Mouse (Mus musculus) heart, adult 2 months (tissue): Measurements from ENCODE around the gene Eml2. TPM values are rescaled to one million over a fixed set of nuclear protein-coding genes. Genes with fewer than 3 reads are reported as not detected.

ENCODE experiments used
- DNase-seq, 2 experiments: peaks; one replicate each; pipeline ENCODE4 v3.0.0; 2021
- H3K27ac ChIP-seq: fragments of 200-600 bp; 2 replicates; pipeline ENCODE4 v1.8.1; 2022
- H3K27me3 ChIP-seq: fragments of 200-500 bp; 2 replicates; pipeline ENCODE4 v1.6.1; 2012; ENCODE audit warnings: mild to moderate bottlenecking, low read length, inconsistent platforms, mixed read lengths; ENCODE audit not compliant: control insufficient read depth, insufficient read depth
- H3K36me3 ChIP-seq: fragments of 200-500 bp; 2 replicates; pipeline ENCODE4 v1.6.1; 2012; ENCODE audit warnings: low read length, inconsistent platforms; ENCODE audit not compliant: control insufficient read depth, insufficient read depth
- H3K4me1 ChIP-seq: fragments of 200-500 bp; 2 replicates; pipeline ENCODE4 v1.6.1; 2011; ENCODE audit warnings: low read length; ENCODE audit not compliant: control insufficient read depth, insufficient read depth
- H3K4me3 ChIP-seq: fragments of 200-600 bp; 2 replicates; pipeline ENCODE4 v1.8.1; 2022
- H3K79me2 ChIP-seq: fragments of 200-500 bp; replicated peaks from 2 replicates; pipeline ENCODE4 v1.6.1; 2012; ENCODE audit warnings: mild to moderate bottlenecking, inconsistent platforms, low read length, moderate library complexity, mixed read lengths; ENCODE audit not compliant: control insufficient read depth, insufficient read depth
- H3K9ac ChIP-seq: fragments of 200-500 bp; 2 replicates; pipeline ENCODE4 v1.6.1; 2012; ENCODE audit warnings: low read depth, mild to moderate bottlenecking, control low read depth, inconsistent platforms, low read length, mixed read lengths
- CTCF ChIP-seq: fragments of 200-600 bp; IDR thresholded peaks from 2 replicates; pipeline ENCODE4 v1.8.1; 2022; ENCODE audit warnings: antibody characterized with exemption, mild to moderate bottlenecking, moderate library complexity
- EP300 ChIP-seq: fragments of 200-500 bp; IDR thresholded peaks from 2 replicates; pipeline ENCODE4 v1.6.1; 2011; ENCODE audit warnings: low read depth, low read length, control low read depth; ENCODE audit not compliant: insufficient read depth
- POLR2A ChIP-seq: fragments of 200-500 bp; IDR thresholded peaks from 2 replicates; pipeline ENCODE4 v1.6.1; 2011; ENCODE audit warnings: mild to moderate bottlenecking, low read depth, low read length, control low read depth; ENCODE audit not compliant: insufficient read depth
- WGBS: fragments of 180-500 bp; shearing (Covaris S2); methylation state at CpG from one replicate; pipeline ENCODE4 v1.1.7; 2018; 5-methylcytosine and 5-hydroxymethylcytosine counted together
- intact Hi-C: fragments of 180-260 bp; cut with DNase I; formaldehyde crosslinking; loops from one replicate; pipeline ENCODE4 v1.15.1; 2025
- microRNA-seq, 2 experiments: library from miRNA; unstranded; fragments of <30 nt; microRNA quantifications; one replicate each; pipeline ENCODE4 v1.2.0; 2021
- polyA plus RNA-seq: library from polyadenylated mRNA; depleted of rRNA; stranded (reverse); fragments of >200 nt; gene quantifications from 2 replicates; pipeline ENCODE4 v1.2.3, GENCODE M21; 2012; rRNA removed
- total RNA-seq, 2 experiments: library from RNA; stranded (reverse); gene quantifications; 2 replicates each; pipeline ENCODE4 v1.2.3; 2021

Eml2 gene
- total and polyA plus RNA-seq, 3 experiments, result 35.6 to 38.8 (median 38.7) TPM

DNA sequence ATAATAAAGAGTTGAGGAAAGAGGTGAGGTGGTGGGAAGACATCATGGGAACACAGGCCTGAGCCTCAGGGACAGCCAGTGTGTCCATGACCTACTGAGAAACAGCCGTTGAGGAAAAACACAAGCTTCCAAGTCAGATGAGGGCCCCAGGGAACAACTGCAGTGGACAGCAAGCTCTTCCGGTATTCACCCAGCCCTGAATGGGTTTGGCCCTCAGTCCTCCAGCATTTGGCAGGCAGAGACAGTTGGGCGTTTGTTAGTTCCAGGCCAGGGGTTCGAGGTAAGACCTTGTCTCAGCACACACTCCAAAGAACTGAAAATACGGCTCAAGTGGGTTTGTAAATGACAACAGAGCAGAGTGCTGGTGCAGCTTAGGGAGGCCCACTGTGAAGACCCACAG lies 77.2 kb downstream of the Eml2 start:
- H3K27me3 ChIP-seq, result no peaks in the 10 kb centered on the region
- peaks cover 2% of the 10 kb centered on the region; the same call in 1 of the 2 replicates for H3K4me1 ChIP-seq
- H3K4me3 ChIP-seq, result no peak overlapping the region
- H3K79me2 ChIP-seq, result no peaks in the 10 kb centered on the region
- no peak for DNase-seq
- intact Hi-C loops, result no loop called here
- peak overlapping the region; percentile 32; the same call in 1 of the 2 replicates for H3K27ac ChIP-seq
- WGBS, result 38% methylated on average over 5 of the region's 5 CpGs
- peaks cover 5% of the 10 kb centered on the region; the same call in 1 of the 2 replicates for H3K36me3 ChIP-seq
- TF ChIP-seq CTCF (no peak), POLR2A (no peak), EP300 (no peak)
- H3K9ac ChIP-seq, result no peak overlapping the region

DNA sequence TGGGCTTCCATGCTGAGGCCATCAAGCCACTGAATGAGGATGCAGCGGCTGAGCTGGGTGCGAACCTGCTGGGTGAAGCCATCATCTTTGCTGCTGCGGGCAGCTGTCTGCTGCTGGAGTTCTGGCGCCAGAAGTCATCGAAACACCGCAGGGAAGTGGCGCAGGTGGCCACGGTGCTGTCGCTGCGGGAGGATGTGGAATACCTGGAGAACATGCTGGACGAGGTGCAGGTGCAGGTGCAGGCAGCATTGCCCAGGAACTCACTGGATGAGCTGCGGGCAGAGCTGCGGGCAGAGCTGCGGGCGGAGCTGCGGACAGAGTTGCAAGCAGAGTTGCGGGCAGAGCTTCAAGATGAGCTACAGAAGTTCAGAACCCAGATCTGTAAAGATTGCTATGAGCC lies 79.2 kb downstream of the Eml2 start:
- no peak overlapping the region for H3K27ac ChIP-seq
- peaks cover 8% of the 10 kb centered on the region; the same call in 1 of the 2 replicates for H3K36me3 ChIP-seq
- H3K27me3 ChIP-seq, result no peaks in the 10 kb centered on the region
- H3K4me3 ChIP-seq, result no peak overlapping the region
- H3K4me1 ChIP-seq, result peaks cover 2% of the 10 kb centered on the region; the same call in 1 of the 2 replicates
- no peak overlapping the region for H3K9ac ChIP-seq
- no peak for DNase-seq
- H3K79me2 ChIP-seq, result no peaks in the 10 kb centered on the region
- TF ChIP-seq EP300, result no peak
- no peak for TF ChIP-seq CTCF
- TF ChIP-seq POLR2A, result no peak
- intact Hi-C loops, result no loop called here
- WGBS, result 86% methylated on average over 17 of the region's 17 CpGs

Small RNA genes lying within 50 kb of the gene (microRNA-seq; reads per million reads assigned to microRNA genes)
- 238 to 277 reads per million in 2 experiments for gene Mir330

Other genes with a start within 250 kb of the Eml2 start
- not detected for gene Nanos2, start 189.0 kb upstream of the Eml2 start, total RNA-seq
- 0.08 TPM in 1 of 2 replicates, not detected in the other for gene Nanos2, start 189.0 kb upstream of the Eml2 start, polyA plus RNA-seq
- 1 to 10 TPM; 3.5 to 3.9 TPM for gene Mypop, start 185.2 kb upstream of the Eml2 start, total RNA-seq
- gene Mypop, start 185.2 kb upstream of the Eml2 start, polyA plus RNA-seq, result 3.4 and 4.0 TPM in 2 replicates
- gene Irf2bp1, start 172.4 kb upstream of the Eml2 start, total RNA-seq, result 10 to 100 TPM; 22.5 to 24.5 TPM
- gene Irf2bp1, start 172.4 kb upstream of the Eml2 start, polyA plus RNA-seq, result 12.7 and 15.1 TPM in 2 replicates
- gene Foxa3, start 152.9 kb upstream of the Eml2 start, total RNA-seq, result not detected
- gene Foxa3, start 152.9 kb upstream of the Eml2 start, polyA plus RNA-seq, result 0.06 TPM in 1 of 2 replicates, not detected in the other
- 10 to 100 TPM; 93.2 to 99.4 TPM for gene Sympk, start 152.0 kb upstream of the Eml2 start, total RNA-seq
- gene Sympk, start 152.0 kb upstream of the Eml2 start, polyA plus RNA-seq, result 54.9 and 61.3 TPM in 2 replicates
- gene Rsph6a, start 121.7 kb upstream of the Eml2 start, total RNA-seq, result not detected
- gene Rsph6a, start 121.7 kb upstream of the Eml2 start, polyA plus RNA-seq, result 0.06 TPM in 1 of 2 replicates, not detected in the other
- 10 to 100 TPM; 47.8 to 54.9 TPM for gene Dmwd, start 100.2 kb upstream of the Eml2 start, total RNA-seq
- gene Dmwd, start 100.2 kb upstream of the Eml2 start, polyA plus RNA-seq, result 70.9 and 79.4 TPM in 2 replicates
- 100 to 1,000 TPM; 482 to 516 TPM for gene Dmpk, start 92.6 kb upstream of the Eml2 start, total RNA-seq
- 1,225 and 1,460 TPM in 2 replicates for gene Dmpk, start 92.6 kb upstream of the Eml2 start, polyA plus RNA-seq
- 1 to 10 TPM; 7.1 to 8.2 TPM for gene Six5, start 81.8 kb upstream of the Eml2 start, total RNA-seq
- 26.0 and 29.8 TPM in 2 replicates for gene Six5, start 81.8 kb upstream of the Eml2 start, polyA plus RNA-seq
- not detected for gene Gm4969, start 58.1 kb upstream of the Eml2 start, total RNA-seq
- gene Gm4969, start 58.1 kb upstream of the Eml2 start, polyA plus RNA-seq, result 0.09 TPM in 1 of 2 replicates, not detected in the other
- gene Fbxo46, start 56.6 kb upstream of the Eml2 start, total RNA-seq, result 1 to 10 TPM; 4.5 to 5.2 TPM
- 3.3 and 5.4 TPM in 2 replicates for gene Fbxo46, start 56.6 kb upstream of the Eml2 start, polyA plus RNA-seq
- 1 to 10 TPM; 3.8 to 4.6 TPM for gene Qpctl, start 27.1 kb upstream of the Eml2 start, total RNA-seq
- gene Qpctl, start 27.1 kb upstream of the Eml2 start, polyA plus RNA-seq, result 5.3 and 6.3 TPM in 2 replicates
- gene Snrpd2, start 26.7 kb upstream of the Eml2 start, total RNA-seq, result 10 to 100 TPM; 58.7 to 68.7 TPM
- 28.6 and 34.7 TPM in 2 replicates for gene Snrpd2, start 26.7 kb upstream of the Eml2 start, polyA plus RNA-seq
- gene Gipr, start 10.3 kb upstream of the Eml2 start, total RNA-seq, result under 1 TPM in 1 of 2 experiments, not detected in 1; 0.16 TPM
- gene Gipr, start 10.3 kb upstream of the Eml2 start, polyA plus RNA-seq, result 2.5 and 3.0 TPM in 2 replicates
- 1 to 10 TPM; 6.8 to 7.2 TPM for gene Gpr4, start 36.1 kb downstream of the Eml2 start, total RNA-seq
- 17.1 and 22.0 TPM in 2 replicates for gene Gpr4, start 36.1 kb downstream of the Eml2 start, polyA plus RNA-seq
- 10 to 100 TPM; 59.9 to 66.0 TPM for gene Opa3, start 51.9 kb downstream of the Eml2 start, total RNA-seq
- gene Opa3, start 51.9 kb downstream of the Eml2 start, polyA plus RNA-seq, result 64.6 and 91.3 TPM in 2 replicates
- gene Vasp, start 95.4 kb downstream of the Eml2 start, total RNA-seq, result 10 to 100 TPM; 25.1 to 30.8 TPM
- gene Vasp, start 95.4 kb downstream of the Eml2 start, polyA plus RNA-seq, result 43.3 and 51.5 TPM in 2 replicates
- under 1 TPM in 1 of 2 experiments, not detected in 1; 0.21 TPM for gene Ppm1n, start 103.6 kb downstream of the Eml2 start, total RNA-seq
- gene Ppm1n, start 103.6 kb downstream of the Eml2 start, polyA plus RNA-seq, result 0.09 and 0.33 TPM in 2 replicates
- gene Rtn2, start 106.2 kb downstream of the Eml2 start, total RNA-seq, result 100 to 1,000 TPM; 114 to 136 TPM
- gene Rtn2, start 106.2 kb downstream of the Eml2 start, polyA plus RNA-seq, result 273 and 340 TPM in 2 replicates
- gene Fosb, start 133.6 kb downstream of the Eml2 start, total RNA-seq, result 1 to 10 TPM in 1 of 2 experiments, under 1 TPM in 1; 0.89 to 1.1 TPM
- gene Fosb, start 133.6 kb downstream of the Eml2 start, polyA plus RNA-seq, result 0.94 and 1.1 TPM in 2 replicates
- gene Ercc1, start 168.4 kb downstream of the Eml2 start, total RNA-seq, result 10 to 100 TPM; 46.8 to 48.6 TPM
- 47.1 and 49.1 TPM in 2 replicates for gene Ercc1, start 168.4 kb downstream of the Eml2 start, polyA plus RNA-seq
- gene Cd3eap, start 183.1 kb downstream of the Eml2 start, total RNA-seq, result 1 to 10 TPM; 9.3 to 9.7 TPM
- gene Cd3eap, start 183.1 kb downstream of the Eml2 start, polyA plus RNA-seq, result 4.4 and 4.7 TPM in 2 replicates
- 10 to 100 TPM; 43.9 to 45.1 TPM for gene Ppp1r13l, start 183.3 kb downstream of the Eml2 start, total RNA-seq
- gene Ppp1r13l, start 183.3 kb downstream of the Eml2 start, polyA plus RNA-seq, result 23.5 and 30.1 TPM in 2 replicates
- 10 to 100 TPM; 10.9 to 11.6 TPM for gene Ercc2, start 205.6 kb downstream of the Eml2 start, total RNA-seq
- 22.6 and 24.8 TPM in 2 replicates for gene Ercc2, start 205.6 kb downstream of the Eml2 start, polyA plus RNA-seq
- under 1 TPM; 0.21 to 0.25 TPM for gene Klc3, start 227.7 kb downstream of the Eml2 start, total RNA-seq
- 0.29 and 0.59 TPM in 2 replicates for gene Klc3, start 227.7 kb downstream of the Eml2 start, polyA plus RNA-seq
- gene Ckm, start 228.4 kb downstream of the Eml2 start, total RNA-seq, result 1,000 to 10,000 TPM; 3,482 to 3,985 TPM
- gene Ckm, start 228.4 kb downstream of the Eml2 start, polyA plus RNA-seq, result 7,008 and 7,255 TPM in 2 replicates